21 mouse cellular contexts compared by ENCODE assay signal in genomic region chr11:77174531-77174930, GRCm38 (mm10). TPM values are rescaled to one million over a fixed set of nuclear protein-coding genes. Genes with fewer than 3 reads are reported as not detected.
A peak's percentile ranks its signal among the peaks of the same experiment; 100 is the strongest.
DNase-seq lines count a peak whose midpoint lies in the region; TF ChIP-seq lines count a peak whose summit lies in the region.
"Had no signal": no experiment of that assay in that cellular context is flagged by ENCODE, and none has a peak within 500 bp of the region (broad histone marks: within the 10 kb centered on the region; RNA-seq: fewer than 3 reads in every experiment).

No protein-coding gene starts in this region.

- TF ChIP-seq CTCF in layer of hippocampus, adult 2 months (conservative IDR thresholded peaks at IDR 0.05): no peak
- no peak for TF ChIP-seq CTCF in brain, embryonic 14.5 days (IDR thresholded peaks at IDR 0.05; ENCODE audit: borderline replicate concordance, extremely low read depth, insufficient read depth, insufficient read length)

- H3K4me3 ChIP-seq in layer of hippocampus, adult 2 months: peak overlapping the region; percentile 9; the same call in 1 of the 2 replicates
- H3K4me3 ChIP-seq: heart, embryonic 15.5 days; hindbrain, embryonic 13.5 days; liver, embryonic 15.5 days; stomach, embryonic 15.5 days had no signal

- peak in 1 of 2 experiments; percentile 38 for DNase-seq in layer of hippocampus, adult 2 months (ENCODE audit: low spot score in 2 of 2)
- no peak for DNase-seq in layer of hippocampus, postnatal 10 days (ENCODE audit: low spot score in 2 of 2)
- peak; percentile 66 for DNase-seq in brain, adult 2 months (ENCODE audit: low read depth, low spot score)
- DNase-seq in brain, embryonic 14.5 days (ENCODE audit: low read depth): peak; percentile 19
- DNase-seq in layer of hippocampus, postnatal 36 days: peak; percentile 14 to 35
- no peak for DNase-seq in testis, postnatal 10 days (ENCODE audit: low spot score)
- DNase-seq in adrenal gland, postnatal 4 days (ENCODE audit: low spot score in 2 of 2): no peak
- DNase-seq: adrenal gland, postnatal 25 days; cerebellum, adult 11-12 months; cerebellum, postnatal 25 days; heart, postnatal 36 days; kidney, adult 18-20 months; kidney, postnatal 4 days; liver; thymus, adult 2 months; thymus, postnatal 4 days had no signal

- no peak for TF ChIP-seq POLR2A in brain, embryonic 14.5 days (IDR thresholded peaks at IDR 0.05; ENCODE audit: borderline replicate concordance, extremely low read depth, insufficient read depth, insufficient read length, poor library complexity, severe bottlenecking)

- H3K27ac ChIP-seq in layer of hippocampus, adult 2 months: peak overlapping the region; percentile 80
- H3K27ac ChIP-seq: heart, embryonic 15.5 days; hindbrain, embryonic 13.5 days; liver, embryonic 15.5 days; macrophage; stomach, embryonic 15.5 days had no signal

RNA-seq across cellular contexts. Expression of gene Efcab5, which starts 14.2 kb away (rescaled TPM):
- 1 to 10 TPM; 2.9 to 5.6 TPM for total RNA-seq in layer of hippocampus, adult 2 months (2021)
- 1 to 10 TPM; 2.3 to 2.4 TPM for total RNA-seq in layer of hippocampus, postnatal 10 days (2021)
- 1.9 and 2.9 TPM in 2 replicates for polyA plus RNA-seq in brain, embryonic 14.5 days (2012; rRNA removed)
- total RNA-seq in layer of hippocampus, postnatal 36 days (2021): 1 to 10 TPM; 4.3 to 4.5 TPM
- under 1 TPM; 0.20 to 0.48 TPM for total RNA-seq in adrenal gland, postnatal 4 days (2021)

RNA-seq across cellular contexts. Expression of gene Ssh2, which starts 41.6 kb away (rescaled TPM):
- total RNA-seq in layer of hippocampus, adult 2 months (2021): 10 to 100 TPM; 33.6 to 35.9 TPM
- 10 to 100 TPM; 44.9 to 46.5 TPM for total RNA-seq in layer of hippocampus, postnatal 10 days (2021)
- 19.5 and 28.5 TPM in 2 replicates for polyA plus RNA-seq in brain, embryonic 14.5 days (2012; rRNA removed)
- total RNA-seq in layer of hippocampus, postnatal 36 days (2021): 10 to 100 TPM; 34.2 to 39.7 TPM
- total RNA-seq in adrenal gland, postnatal 4 days (2021): 10 to 100 TPM; 21.8 to 22.1 TPM

Comparison
In these comparisons a context has a peak if more than half of its experiments do, and no peak if none do; other contexts are left out.
1. DNase-seq: peak in brain, adult 2 months (single experiment), brain, embryonic 14.5 days (single experiment) and layer of hippocampus, postnatal 36 days (2 of 2); none in layer of hippocampus, postnatal 10 days (0 of 2), testis, postnatal 10 days (single experiment) and adrenal gland, postnatal 4 days (0 of 2).